Mouse (Mus musculus) inflammation-experienced regulatory T-cells (primary cell): ENCODE data around the gene Mtrr. TPM values are rescaled to one million over a fixed set of nuclear protein-coding genes. Genes with fewer than 3 reads are reported as not detected.

Experiments
- polyA plus RNA-seq, 2 experiments: library from polyadenylated mRNA; unstranded; fragments of 100-300 nt; shearing (Covaris generic); gene quantifications; one replicate each; pipeline ENCODE4 v1.2.1; 2017

Gene Mtrr
- polyA plus RNA-seq, result 10 to 100 TPM; 24.1 to 32.6 TPM

DNA sequence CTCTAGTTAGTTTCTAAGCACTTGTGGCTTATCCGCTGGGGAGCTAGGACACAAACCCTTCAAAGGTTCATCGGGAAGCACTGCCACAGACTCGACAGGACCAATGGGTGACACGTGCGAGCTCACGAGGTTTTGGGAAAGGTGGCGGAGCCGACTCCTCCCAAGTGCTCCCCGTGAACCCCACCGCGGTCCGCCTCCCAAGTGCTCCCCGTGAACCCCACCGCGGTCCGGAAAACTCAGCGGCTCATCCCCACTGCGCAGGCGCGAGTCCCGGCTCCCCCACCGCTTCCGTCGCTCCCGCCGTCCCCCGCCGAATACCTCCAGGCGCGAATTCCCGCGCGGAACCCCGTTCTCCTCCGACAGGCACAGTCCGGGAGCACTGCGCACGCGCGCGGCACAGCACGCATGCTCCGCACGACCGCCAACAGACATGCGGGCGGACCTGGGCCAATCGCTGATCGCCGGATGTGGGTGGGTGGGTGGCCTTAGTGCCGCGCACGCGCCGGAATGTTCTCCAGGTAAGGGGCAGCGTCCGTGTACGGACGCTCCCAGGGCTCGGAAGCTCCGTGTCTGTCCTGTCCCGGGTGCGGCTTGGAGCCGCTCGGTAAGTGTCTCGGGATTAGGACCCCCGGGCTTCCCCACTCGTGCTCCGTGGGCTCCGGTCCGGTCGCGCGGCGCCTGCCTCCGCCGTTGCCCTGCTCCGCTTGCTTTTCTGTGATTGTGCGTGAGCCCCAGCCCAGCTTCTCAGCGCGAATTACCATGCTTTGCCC is at the start of gene Mtrr, which contains the start of gene Fastkd3:
Gene Mtrr, minus strand, starts transcription at position 403 of the 770 bp plus-strand sequence.
Gene Fastkd3, plus strand, starts transcription at position 488 of the 770 bp plus-strand sequence.

DNA sequence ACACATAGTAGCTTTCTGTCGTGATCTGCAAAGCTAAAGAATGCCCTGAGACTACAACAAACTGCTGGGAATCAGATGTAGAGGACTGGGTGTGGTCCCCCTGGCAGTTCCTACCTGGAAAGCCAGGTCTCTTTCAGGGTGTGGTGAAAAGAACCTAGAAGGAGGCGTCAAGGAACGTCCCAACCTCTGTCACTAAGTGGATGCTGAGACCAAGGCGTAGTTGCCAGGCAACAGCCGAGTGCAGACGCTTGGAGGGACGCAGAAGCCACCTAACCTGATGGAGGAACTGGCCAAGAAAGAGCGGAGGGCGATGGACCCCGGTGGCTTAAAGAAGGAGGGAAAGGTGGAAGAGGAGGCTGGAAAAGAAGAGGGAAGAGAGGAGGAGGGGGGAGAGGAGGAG is 15.2 kb upstream of the Mtrr start, which contains the start of gene 1700001L19Rik:
Gene 1700001L19Rik, plus strand, starts transcription at position 223 of the 400 bp plus-strand sequence.

Other genes starting within 250 kb of the Mtrr start
- 10 to 100 TPM; 19.4 to 26.4 TPM for gene Fastkd3, start 85 bp upstream of the Mtrr start, polyA plus RNA-seq
- gene 1700001L19Rik, start 15.3 kb upstream of the Mtrr start, polyA plus RNA-seq, result not detected